Mouse (Mus musculus): ENCODE measurements around the gene Olfr39. TPM values are rescaled to one million over a fixed set of nuclear protein-coding genes. Genes with fewer than 3 reads are reported as not detected.

Gene Olfr39
- not detected in 4 replicates for total RNA-seq (2023)

GRCm38 (mm10) chr9:20282051-20282450 is at the start of gene Olfr39:
Gene Olfr39, plus strand, starts transcription at chr9:20282351.

GRCm38 (mm10) chr9:20236819-20237218 is 45.3 kb upstream of the Olfr39 start, which contains the start of gene Olfr872:
Gene Olfr872, plus strand, starts transcription at chr9:20237119.

GRCm38 (mm10) chr9:20298232-20298631 is 16.1 kb downstream of the Olfr39 start, which contains the start of gene Olfr873:
Gene Olfr873, plus strand, starts transcription at chr9:20298532.

GRCm38 (mm10) chr9:20335994-20336393 is 53.8 kb downstream of the Olfr39 start, which contains the start of gene Olfr18:
Gene Olfr18, minus strand, starts transcription at chr9:20336094.

Other genes starting within 250 kb of the Olfr39 start
- gene Olfr867, start 224.8 kb upstream of the Olfr39 start, total RNA-seq (2023) = not detected in 4 replicates
- gene Olfr868, start 183.7 kb upstream of the Olfr39 start, total RNA-seq (2023) = not detected in 4 replicates
- gene Olfr869, start 153.3 kb upstream of the Olfr39 start, total RNA-seq (2023) = not detected in 4 replicates
- not detected in 4 replicates for gene Olfr870, start 108.3 kb upstream of the Olfr39 start, total RNA-seq (2023)
- not detected in 4 replicates for gene Olfr871, start 70.1 kb upstream of the Olfr39 start, total RNA-seq (2023)
- gene Olfr872, start 45.2 kb upstream of the Olfr39 start, total RNA-seq (2023) = not detected in 4 replicates
- gene Olfr873, start 16.2 kb downstream of the Olfr39 start, total RNA-seq (2023) = not detected in 4 replicates
- gene Olfr18, start 53.7 kb downstream of the Olfr39 start, total RNA-seq (2023) = not detected in 4 replicates
- 7.0 to 9.7 TPM (median 8.4 TPM) in 4 replicates for gene Zfp560, start 102.8 kb downstream of the Olfr39 start, total RNA-seq (2023)
- gene Zfp26, start 177.8 kb downstream of the Olfr39 start, total RNA-seq (2023) = 38.5 to 46.5 TPM (median 44.3 TPM) in 4 replicates
- gene Zfp426, start 210.4 kb downstream of the Olfr39 start, total RNA-seq (2023) = 16.1 to 20.3 TPM (median 17.9 TPM) in 4 replicates
- 29.1 to 32.0 TPM (median 30.4 TPM) in 4 replicates for gene Zfp266, start 239.1 kb downstream of the Olfr39 start, total RNA-seq (2023)

All from B cell, adult 62 days (primary cell).